Mouse (Mus musculus) MEL (cell line): ENCODE data around the gene Tjp3.

Experiments
- BHLHE40 ChIP-seq: IDR thresholded peaks from 2 replicates; pipeline ENCODE4 v1.6.1; 2012; ENCODE audit warnings: low read depth, mild to moderate bottlenecking, inconsistent platforms, low read length, improper control_type of control experiment, borderline replicate concordance
- CHD2 ChIP-seq: IDR thresholded peaks from 2 replicates; pipeline ENCODE4 v1.6.1; 2011; ENCODE audit warnings: low read length, improper control_type of control experiment
- CTCF ChIP-seq, 3 experiments: IDR thresholded peaks in 2 of 3; conservative IDR thresholded peaks in 1 of 3; 2 replicates each; pipeline ENCODE4 v1.5.1; 2011 to 2012; ENCODE audit warnings: low read length in 3 of 3, low read depth in 2 of 3, mild to moderate bottlenecking in 2 of 3, improper control_type of control experiment in 1 of 3, inconsistent platforms in 1 of 3, mixed read lengths in 1 of 3, moderate library complexity in 1 of 3; ENCODE audit not compliant: control insufficient read depth in 1 of 3, insufficient read depth in 1 of 3, poor library complexity in 1 of 3, severe bottlenecking in 1 of 3
- EP300 ChIP-seq, 2 experiments: IDR thresholded peaks; 2 replicates each; pipeline ENCODE4 v1.6.1; 2011; ENCODE audit warnings: improper control_type of control experiment in 2 of 2, low read length in 2 of 2, low read depth in 1 of 2, mild to moderate bottlenecking in 1 of 2
- GABPA ChIP-seq: IDR thresholded peaks from 2 replicates; pipeline ENCODE4 v1.6.1; 2012; ENCODE audit warnings: low read depth, mild to moderate bottlenecking, inconsistent platforms, low read length, improper control_type of control experiment, moderate library complexity
- GATA1 ChIP-seq: IDR thresholded peaks from 2 replicates; pipeline ENCODE4 v1.6.1; 2011; ENCODE audit warnings: low read depth, low read length, improper control_type of control experiment
- HCFC1 ChIP-seq: IDR thresholded peaks from 2 replicates; pipeline ENCODE4 v1.6.1; 2012; ENCODE audit warnings: low read depth, mild to moderate bottlenecking, inconsistent platforms, low read length, improper control_type of control experiment, moderate library complexity
- NRF1 ChIP-seq: IDR thresholded peaks from 2 replicates; pipeline ENCODE4 v1.6.1; 2014; ENCODE audit warnings: low read depth, mild to moderate bottlenecking, inconsistent platforms, low read length, improper control_type of control experiment, moderate library complexity; ENCODE audit not compliant: poor library complexity, insufficient read depth, severe bottlenecking
- POLR2A ChIP-seq, 2 experiments: IDR thresholded peaks; 2 replicates each; pipeline ENCODE4 v1.6.1; 2011 to 2012; ENCODE audit warnings: low read length in 2 of 2, mild to moderate bottlenecking in 2 of 2, control low read depth in 1 of 2, improper control_type of control experiment in 1 of 2, low read depth in 1 of 2, moderate library complexity in 1 of 2; ENCODE audit not compliant: control insufficient read depth in 1 of 2, insufficient read depth in 1 of 2, poor library complexity in 1 of 2
- RAD21 ChIP-seq: IDR thresholded peaks from 2 replicates; pipeline ENCODE4 v1.6.1; 2011; ENCODE audit warnings: mild to moderate bottlenecking, low read depth, low read length, improper control_type of control experiment
- TBP ChIP-seq: IDR thresholded peaks from 2 replicates; pipeline ENCODE4 v1.8.0; 2011; ENCODE audit warnings: low read depth, low read length, improper control_type of control experiment
- ZC3H11A ChIP-seq: IDR thresholded peaks from 2 replicates; pipeline ENCODE4 v1.6.1; 2012; ENCODE audit warnings: low read depth, mild to moderate bottlenecking, inconsistent platforms, low read length, improper control_type of control experiment

DNA sequence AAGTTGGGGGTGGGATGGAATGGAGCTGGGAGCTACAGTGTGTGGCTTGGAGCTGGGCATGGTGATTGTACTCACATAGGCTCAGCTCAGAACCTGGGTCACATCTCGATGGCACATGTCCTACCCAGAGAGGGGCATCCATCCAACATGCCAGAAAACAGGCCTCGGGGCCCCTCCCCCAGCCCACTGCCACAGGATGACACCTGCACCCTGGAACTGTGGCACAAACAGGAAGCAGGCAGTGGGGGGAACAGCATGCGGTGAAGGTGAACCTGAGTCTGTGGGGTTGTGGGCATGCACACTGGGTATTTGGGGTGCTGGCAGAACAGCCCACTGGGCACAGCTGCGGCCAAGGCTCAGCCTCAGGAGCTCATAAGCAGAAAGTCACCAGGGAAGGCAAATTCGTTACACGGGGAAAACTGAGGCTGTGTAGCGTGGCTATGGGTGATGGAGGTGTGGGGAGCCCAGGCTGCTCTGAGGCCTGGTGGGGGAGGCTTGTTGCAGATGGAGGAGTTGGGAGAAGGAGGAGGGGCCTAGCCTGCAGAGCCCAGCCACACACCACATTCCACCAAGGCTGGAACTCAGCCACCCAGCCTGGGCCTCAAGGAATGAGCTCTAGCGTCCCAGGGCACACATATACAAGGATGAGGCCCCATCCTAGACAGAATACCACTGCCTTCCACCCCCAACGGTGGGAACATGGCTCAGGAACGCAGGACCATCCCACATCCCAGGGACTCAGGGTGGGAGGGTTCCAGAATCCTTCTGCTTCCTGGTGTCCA, 38.0 kb upstream of the Tjp3 start:
- TF ChIP-seq GATA1 (no peak), CTCF (IDR thresholded peaks at IDR 0.05 in 2 of 3, conservative IDR thresholded peaks at IDR 0.05 in 1 of 3; ENCODE audit: control insufficient read depth in 1 of 3, insufficient read depth in 1 of 3, low read depth in 2 of 3, low read length in 3 of 3, poor library complexity in 1 of 3, severe bottlenecking in 1 of 3) (no peak), NRF1 (no peak), HCFC1 (no peak), ZC3H11A (no peak), GABPA (no peak), EP300 (IDR thresholded peaks at IDR 0.05; ENCODE audit: low read depth in 1 of 2, low read length in 2 of 2) (no peak), POLR2A (IDR thresholded peaks at IDR 0.05; ENCODE audit: control insufficient read depth in 1 of 2, insufficient read depth in 1 of 2, low read depth in 1 of 2, low read length in 2 of 2, poor library complexity in 1 of 2) (no peak), BHLHE40 (no peak), TBP (no peak), CHD2 (no peak), RAD21 (no peak)
